Mouse (Mus musculus): Measurements from ENCODE around the gene Hist1h2bc. TPM values are rescaled to one million over a fixed set of nuclear protein-coding genes. Genes with fewer than 3 reads are reported as not detected.

Hist1h2bc gene
- polyA plus RNA-seq, 1 experiment from 2014 or later = 41.4 TPM

DNA sequence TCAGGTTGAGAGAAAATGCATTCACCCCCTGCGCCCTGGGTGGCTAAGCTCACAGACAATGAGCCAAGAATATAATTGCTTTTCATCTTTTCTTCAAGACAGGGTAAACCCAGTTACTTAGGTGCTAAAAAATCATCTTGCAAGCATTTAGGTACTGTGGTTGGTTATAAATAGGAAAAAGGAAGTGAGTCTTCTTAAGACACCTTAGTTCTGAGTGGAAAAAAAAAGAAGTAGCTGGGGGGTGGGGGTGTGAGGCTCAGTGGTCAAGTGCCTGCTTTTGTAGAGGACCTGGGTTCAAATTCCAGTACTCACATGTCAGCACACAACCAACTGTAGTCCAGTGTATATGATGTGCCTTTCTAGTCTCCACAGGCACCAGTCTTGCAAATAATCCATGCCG is 5.0 kb downstream of the Hist1h2bc start:
- Histone ChIP-seq H3K9me3 (replicated peaks) (no peaks in the 10 kb centered on the region), H3K27me3 (no peaks in the 10 kb centered on the region), H3K27ac (no peak overlapping the region), H3K4me3 (no peak overlapping the region), H3K36me3 (ENCODE audit: poor library complexity, severe bottlenecking) (no peaks in the 10 kb centered on the region), H3K4me2 (no peak overlapping the region), H3K9ac (no peak overlapping the region), H3K4me1 (peaks cover 14% of the 10 kb centered on the region)
- ATAC-seq = no peak
- 92% methylated on average over 2 of the region's 2 CpGs for WGBS

DNA sequence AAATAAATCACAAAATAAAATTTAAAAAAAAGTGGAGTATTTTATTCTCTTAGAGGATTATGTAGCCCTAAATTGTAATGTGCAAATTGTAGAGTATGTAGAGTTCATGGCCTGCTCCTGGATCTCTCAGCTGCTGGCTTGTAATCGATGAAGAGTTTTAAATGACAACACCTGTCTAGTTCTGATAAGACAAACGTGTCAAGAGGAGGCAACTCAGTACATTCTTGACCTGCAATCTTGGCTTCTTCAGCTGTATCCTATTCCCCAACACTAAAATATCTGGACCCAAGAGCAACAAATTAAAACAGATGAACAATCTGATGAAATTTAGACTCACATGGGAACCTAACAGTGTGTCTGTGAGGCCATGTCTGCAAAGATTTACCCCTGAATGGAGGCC is 5.5 kb downstream of the Hist1h2bc start:
- Histone ChIP-seq H3K27ac (no peak overlapping the region), H3K27me3 (no peaks in the 10 kb centered on the region), H3K9ac (no peak overlapping the region), H3K9me3 (replicated peaks) (no peaks in the 10 kb centered on the region), H3K4me3 (no peak overlapping the region), H3K4me1 (peaks cover 14% of the 10 kb centered on the region), H3K36me3 (ENCODE audit: poor library complexity, severe bottlenecking) (no peaks in the 10 kb centered on the region), H3K4me2 (no peak overlapping the region)
- WGBS = 84% methylated on average over 2 of the region's 2 CpGs
- no peak for ATAC-seq

DNA sequence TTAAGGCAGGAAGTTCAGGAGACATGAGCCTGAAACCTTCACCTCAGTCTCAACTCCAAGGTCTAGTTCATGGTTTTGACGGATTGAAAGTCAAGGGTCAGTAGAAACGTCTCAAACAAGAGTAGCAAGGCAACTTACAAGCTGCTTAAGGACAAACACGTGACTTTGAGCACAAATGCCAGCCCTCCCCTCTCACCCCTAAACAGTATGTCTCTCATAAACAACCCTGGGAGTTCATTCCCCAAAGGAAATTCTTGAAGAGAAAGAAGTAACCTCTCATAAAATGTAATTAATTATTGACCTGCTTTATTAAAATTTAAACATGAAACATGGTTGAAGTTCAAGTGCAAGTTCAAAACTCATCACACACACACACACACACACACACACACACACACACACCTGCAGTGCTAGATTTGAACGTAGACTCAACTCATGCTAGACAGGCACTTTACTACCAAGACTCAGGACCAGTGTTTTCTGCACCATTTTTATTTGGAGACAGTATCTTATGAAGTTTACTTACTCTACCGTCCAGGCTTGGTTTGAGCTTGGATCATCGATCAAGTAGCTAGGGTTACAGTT is 9.9 kb downstream of the Hist1h2bc start:
- ATAC-seq = no peak
- no peaks in the 10 kb centered on the region for H3K36me3 ChIP-seq (ENCODE audit: poor library complexity, severe bottlenecking)
- peaks cover 11% of the 10 kb centered on the region for H3K4me1 ChIP-seq
- H3K4me2 ChIP-seq = no peak overlapping the region
- H3K27me3 ChIP-seq = no peaks in the 10 kb centered on the region
- H3K9me3 ChIP-seq (replicated peaks) = no peaks in the 10 kb centered on the region
- H3K9ac ChIP-seq = no peak overlapping the region
- no peak overlapping the region for H3K27ac ChIP-seq
- H3K4me3 ChIP-seq = no peak overlapping the region
- 86% methylated on average over 6 of the region's 6 CpGs for WGBS

DNA sequence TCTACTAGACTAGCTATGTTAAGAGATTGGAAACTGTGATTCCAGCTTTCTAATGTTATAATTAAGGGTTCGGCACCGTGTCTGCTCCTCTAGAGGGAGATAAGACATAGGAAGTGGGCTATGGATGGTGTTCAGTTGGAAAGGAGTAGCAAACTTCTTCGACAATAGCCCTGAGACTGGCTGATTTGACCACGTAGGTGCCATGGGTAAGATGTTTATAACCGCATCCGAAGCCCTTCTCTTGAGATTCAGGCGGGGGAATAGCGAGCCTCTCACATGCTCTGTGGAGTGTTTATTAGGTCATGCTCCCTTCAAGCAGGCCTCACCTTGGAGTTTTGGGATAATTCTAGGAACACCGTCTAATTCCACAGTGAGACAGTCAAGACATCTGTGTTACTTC is 11.0 kb downstream of the Hist1h2bc start:
- Histone ChIP-seq H3K4me2 (no peak overlapping the region), H3K9me3 (replicated peaks) (no peaks in the 10 kb centered on the region), H3K9ac (no peak overlapping the region), H3K4me1 (peaks cover 14% of the 10 kb centered on the region), H3K36me3 (ENCODE audit: poor library complexity, severe bottlenecking) (no peaks in the 10 kb centered on the region), H3K4me3 (no peak overlapping the region), H3K27me3 (no peaks in the 10 kb centered on the region), H3K27ac (no peak overlapping the region)
- WGBS = 94% methylated on average over 9 of the region's 9 CpGs
- ATAC-seq = no peak

DNA sequence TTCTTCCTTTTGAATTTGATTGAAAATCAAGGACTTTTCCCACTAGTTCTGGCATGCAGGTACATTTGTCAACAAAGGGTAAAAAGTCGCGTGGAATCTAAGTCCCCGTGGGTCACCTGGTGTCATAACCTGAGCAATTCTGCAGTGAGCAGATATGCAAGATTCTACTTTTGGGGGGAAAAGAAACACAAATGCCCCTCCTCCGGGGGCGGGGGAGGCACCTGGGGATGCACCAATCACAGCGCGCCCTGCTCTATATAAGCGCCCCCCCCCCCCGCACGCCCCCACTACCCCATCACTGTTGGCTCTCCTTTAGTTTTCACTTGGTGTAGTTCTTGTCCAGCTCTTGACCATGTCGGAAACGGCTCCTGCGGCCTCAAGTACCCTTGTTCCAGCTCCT is 11.5 kb downstream of the Hist1h2bc start, which contains the start of gene Hist1h1t:
Gene Hist1h1t, plus strand, starts transcription at position 301 of the 400 bp plus-strand sequence.
- H3K27me3 ChIP-seq = no peaks in the 10 kb centered on the region
- no peaks in the 10 kb centered on the region for H3K9me3 ChIP-seq (replicated peaks)
- ATAC-seq = no peak
- H3K4me1 ChIP-seq = peaks cover 14% of the 10 kb centered on the region
- 47% methylated on average over 13 of the region's 13 CpGs for WGBS
- H3K4me2 ChIP-seq = no peak within 1 kb of the TSS
- no peak within 1 kb of the TSS for H3K27ac ChIP-seq
- no peak within 1 kb of the TSS for H3K4me3 ChIP-seq
- no peak within 1 kb of the TSS for H3K9ac ChIP-seq
- no peaks in the 10 kb centered on the region for H3K36me3 ChIP-seq (ENCODE audit: poor library complexity, severe bottlenecking)

DNA sequence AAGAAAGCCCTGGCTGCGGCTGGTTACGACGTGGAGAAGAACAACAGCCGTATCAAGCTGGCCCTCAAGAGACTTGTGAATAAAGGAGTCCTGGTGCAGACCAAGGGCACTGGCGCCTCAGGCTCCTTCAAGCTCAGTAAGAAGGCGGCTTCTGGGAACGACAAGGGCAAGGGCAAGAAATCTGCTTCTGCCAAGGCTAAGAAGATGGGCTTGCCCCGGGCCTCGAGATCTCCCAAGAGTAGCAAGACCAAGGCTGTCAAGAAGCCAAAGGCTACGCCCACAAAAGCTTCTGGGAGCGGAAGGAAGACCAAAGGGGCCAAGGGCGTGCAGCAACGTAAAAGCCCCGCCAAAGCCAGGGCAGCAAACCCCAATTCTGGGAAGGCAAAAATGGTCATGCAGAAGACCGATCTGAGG is 12.1 kb downstream of the Hist1h2bc start:
- ATAC-seq = no peak

DNA sequence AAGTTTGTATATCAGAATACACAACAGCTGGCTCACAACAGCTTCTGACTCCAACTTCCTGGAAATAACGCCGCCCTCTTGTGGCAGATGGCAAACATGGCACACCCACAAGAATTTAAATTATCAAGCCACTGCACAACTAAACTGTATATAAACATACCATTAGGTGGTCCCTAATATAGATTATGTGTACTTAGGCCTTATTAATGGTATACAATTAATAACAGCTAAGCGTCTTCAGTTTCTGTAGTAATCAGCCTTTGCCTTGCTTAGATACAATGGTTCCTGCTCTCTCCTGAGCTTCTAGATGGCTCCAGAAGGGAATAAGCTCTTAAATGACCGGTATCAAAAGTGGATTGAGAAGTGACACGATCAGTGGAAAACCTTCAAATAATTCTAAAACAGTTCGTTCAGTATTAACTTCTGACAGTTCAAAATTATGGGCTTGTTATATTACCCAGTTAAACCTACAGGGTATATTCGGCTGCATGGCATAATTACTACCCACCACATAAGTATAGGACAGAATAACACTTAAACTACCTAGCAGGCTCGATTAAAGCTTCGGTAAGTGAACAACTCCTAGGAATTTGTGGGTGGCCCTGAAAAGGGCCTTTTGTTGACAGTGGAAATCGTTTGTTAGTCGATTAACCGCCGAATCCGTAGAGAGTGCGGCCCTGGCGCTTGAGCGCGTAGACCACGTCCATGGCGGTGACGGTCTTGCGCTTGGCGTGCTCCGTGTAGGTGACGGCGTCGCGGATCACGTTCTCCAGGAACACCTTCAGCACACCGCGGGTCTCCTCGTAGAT is 13.7 kb downstream of the Hist1h2bc start:
- Histone ChIP-seq H3K27ac (peak overlapping the region; percentile 93), H3K4me1 (peaks cover 14% of the 10 kb centered on the region), H3K36me3 (ENCODE audit: poor library complexity, severe bottlenecking) (no peaks in the 10 kb centered on the region), H3K4me3 (peak overlapping the region; percentile 46), H3K4me2 (peak overlapping the region; percentile 75), H3K9me3 (replicated peaks) (no peaks in the 10 kb centered on the region), H3K27me3 (no peaks in the 10 kb centered on the region), H3K9ac (peak overlapping the region; percentile 75)
- under 1% methylated on average over 26 of the region's 32 CpGs for WGBS
- peak; percentile 57 for ATAC-seq

More for the DNA sequence above, 12.1 kb downstream of the Hist1h2bc start:
- no peaks in the 10 kb centered on the region for H3K27me3 ChIP-seq
- no peaks in the 10 kb centered on the region for H3K36me3 ChIP-seq (ENCODE audit: poor library complexity, severe bottlenecking)
- H3K4me2 ChIP-seq = no peak overlapping the region
- peaks cover 14% of the 10 kb centered on the region for H3K4me1 ChIP-seq
- WGBS = 65% methylated on average over 15 of the region's 15 CpGs
- H3K27ac ChIP-seq = no peak overlapping the region
- H3K9me3 ChIP-seq (replicated peaks) = no peaks in the 10 kb centered on the region
- no peak overlapping the region for H3K9ac ChIP-seq
- no peak overlapping the region for H3K4me3 ChIP-seq

DNA sequence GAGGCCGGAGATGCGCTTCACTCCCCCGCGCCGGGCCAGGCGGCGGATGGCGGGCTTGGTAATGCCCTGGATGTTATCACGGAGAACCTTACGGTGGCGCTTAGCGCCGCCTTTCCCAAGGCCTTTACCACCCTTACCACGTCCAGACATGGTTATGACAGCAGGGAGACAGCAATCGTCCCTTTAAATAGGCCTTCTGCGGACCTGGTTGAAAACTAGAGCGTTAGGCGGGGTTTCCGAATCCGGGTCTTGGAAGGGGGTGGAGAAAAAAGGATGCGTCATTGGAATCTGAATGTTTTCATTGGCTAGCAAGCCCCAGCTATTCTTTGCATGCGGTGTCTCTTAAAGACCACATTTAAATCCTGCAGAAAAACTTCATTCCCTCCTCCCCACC is 14.3 kb downstream of the Hist1h2bc start, which contains the start of gene Hist1h4c:
Gene Hist1h4c, minus strand, starts transcription at position 155 of the 394 bp plus-strand sequence.
- Histone ChIP-seq H3K36me3 (ENCODE audit: poor library complexity, severe bottlenecking) (no peaks in the 10 kb centered on the region), H3K9ac (peak within 1 kb of the TSS; percentile 75), H3K4me2 (peak within 1 kb of the TSS; percentile 75), H3K9me3 (replicated peaks) (no peaks in the 10 kb centered on the region), H3K4me1 (peaks cover 14% of the 10 kb centered on the region), H3K4me3 (peak within 1 kb of the TSS; percentile 46), H3K27me3 (no peaks in the 10 kb centered on the region), H3K27ac (peak within 1 kb of the TSS; percentile 93)
- ATAC-seq = peak; percentile 97
- under 1% methylated on average over 17 of the region's 22 CpGs for whole genome bisulfite sequencing

DNA sequence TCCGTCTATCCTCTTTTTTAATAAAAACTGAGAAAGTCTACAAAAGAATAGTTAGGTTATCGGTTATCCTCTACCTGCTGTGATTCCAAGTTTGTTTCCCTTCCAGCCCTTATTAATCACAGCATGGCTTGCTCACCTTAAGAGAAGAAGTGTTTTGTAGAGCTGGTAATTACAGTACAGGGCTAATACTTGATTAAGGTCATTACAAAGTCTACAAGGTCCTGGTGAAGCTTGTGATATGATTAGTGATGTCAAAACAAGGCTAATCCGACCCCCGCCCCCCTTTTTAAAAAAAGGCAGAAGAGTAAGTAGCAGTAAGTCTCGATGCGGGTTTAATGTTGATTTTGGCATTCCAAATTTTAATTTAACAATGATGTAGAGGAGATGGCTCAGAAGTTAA is 15.0 kb downstream of the Hist1h2bc start:
- H3K9me3 ChIP-seq (replicated peaks) = no peaks in the 10 kb centered on the region
- H3K9ac ChIP-seq = no peak overlapping the region; the same call in 1 of the 2 replicates
- H3K27me3 ChIP-seq = no peaks in the 10 kb centered on the region
- 47% methylated on average over 6 of the region's 6 CpGs for WGBS
- H3K4me1 ChIP-seq = peaks cover 14% of the 10 kb centered on the region
- H3K27ac ChIP-seq = peak overlapping the region; percentile 93
- H3K4me3 ChIP-seq = peak overlapping the region; percentile 46; the same call in 1 of the 2 replicates
- H3K36me3 ChIP-seq (ENCODE audit: poor library complexity, severe bottlenecking) = no peaks in the 10 kb centered on the region
- no peak for ATAC-seq
- peak overlapping the region; percentile 75 for H3K4me2 ChIP-seq

DNA sequence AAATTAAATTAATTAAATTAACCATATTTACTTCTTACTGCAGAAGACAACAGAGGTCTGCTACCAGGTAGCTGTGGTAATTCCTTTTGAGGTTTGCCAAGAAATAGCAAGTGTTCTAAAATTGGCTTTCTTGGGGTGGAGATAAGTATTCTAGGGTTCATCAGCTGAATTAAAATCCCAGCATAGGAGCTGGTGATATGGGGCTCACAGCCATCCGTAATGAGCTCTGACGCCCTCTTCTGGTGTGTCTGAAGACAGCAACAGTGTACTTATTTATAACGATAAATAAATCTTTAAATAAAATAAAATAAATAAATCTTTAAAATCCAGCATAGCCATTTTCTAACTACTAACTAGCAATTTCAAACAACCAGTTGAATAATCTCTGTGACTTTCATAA is 15.8 kb downstream of the Hist1h2bc start:
- no peaks in the 10 kb centered on the region for H3K9me3 ChIP-seq (replicated peaks)
- no peak for ATAC-seq
- 70% methylated on average over 3 of the region's 3 CpGs for WGBS

DNA sequence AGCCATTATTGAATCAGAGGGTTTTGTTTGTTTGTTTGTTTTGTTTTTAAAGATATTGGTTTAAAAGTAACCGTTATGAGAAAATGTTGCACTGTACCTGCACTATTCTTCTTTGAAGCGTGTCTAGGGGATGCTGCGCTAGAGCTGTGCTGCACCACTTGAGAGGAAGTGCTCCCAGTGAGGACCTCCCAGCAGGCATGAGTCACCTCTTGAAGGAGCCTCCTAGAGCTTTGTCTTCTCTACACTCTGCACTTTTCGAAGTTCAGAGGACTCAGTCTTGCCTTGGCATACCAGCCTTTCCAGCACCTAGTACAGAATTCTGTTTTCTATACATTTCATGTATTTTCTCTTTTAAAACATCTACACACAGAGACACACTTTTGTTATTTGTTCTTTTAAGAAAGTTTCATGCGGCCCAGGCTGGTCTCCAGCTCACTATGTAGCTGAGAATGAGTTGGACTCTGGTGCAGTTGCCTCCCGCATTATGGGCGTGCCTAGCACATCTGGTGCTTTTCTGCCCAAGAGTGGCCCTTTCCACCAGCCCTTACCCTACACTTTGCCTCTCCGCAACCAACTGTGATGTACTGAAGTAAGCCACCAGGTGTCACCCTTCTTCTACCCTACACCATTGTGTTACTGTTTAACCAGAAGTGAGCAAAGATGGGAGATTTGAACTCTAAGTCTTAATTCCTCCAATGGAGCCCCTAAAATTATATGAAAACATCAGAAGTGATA is 17.0 kb downstream of the Hist1h2bc start:
- ATAC-seq = peak; percentile 50; the same call in 1 of the 2 replicates
- no peaks in the 10 kb centered on the region for H3K27me3 ChIP-seq
- H3K27ac ChIP-seq = no peak overlapping the region
- H3K4me1 ChIP-seq = peaks cover 14% of the 10 kb centered on the region
- no peaks in the 10 kb centered on the region for H3K36me3 ChIP-seq (ENCODE audit: poor library complexity, severe bottlenecking)
- H3K4me2 ChIP-seq = no peak overlapping the region
- no peak overlapping the region for H3K4me3 ChIP-seq
- WGBS = 32% methylated on average over 8 of the region's 8 CpGs
- no peaks in the 10 kb centered on the region for H3K9me3 ChIP-seq (replicated peaks)
- H3K9ac ChIP-seq = no peak overlapping the region

More for the DNA sequence above, 15.8 kb downstream of the Hist1h2bc start:
- Histone ChIP-seq H3K4me1 (peaks cover 14% of the 10 kb centered on the region), H3K4me3 (no peak overlapping the region), H3K9ac (no peak overlapping the region), H3K27me3 (no peaks in the 10 kb centered on the region), H3K36me3 (ENCODE audit: poor library complexity, severe bottlenecking) (no peaks in the 10 kb centered on the region), H3K4me2 (no peak overlapping the region), H3K27ac (no peak overlapping the region)

DNA sequence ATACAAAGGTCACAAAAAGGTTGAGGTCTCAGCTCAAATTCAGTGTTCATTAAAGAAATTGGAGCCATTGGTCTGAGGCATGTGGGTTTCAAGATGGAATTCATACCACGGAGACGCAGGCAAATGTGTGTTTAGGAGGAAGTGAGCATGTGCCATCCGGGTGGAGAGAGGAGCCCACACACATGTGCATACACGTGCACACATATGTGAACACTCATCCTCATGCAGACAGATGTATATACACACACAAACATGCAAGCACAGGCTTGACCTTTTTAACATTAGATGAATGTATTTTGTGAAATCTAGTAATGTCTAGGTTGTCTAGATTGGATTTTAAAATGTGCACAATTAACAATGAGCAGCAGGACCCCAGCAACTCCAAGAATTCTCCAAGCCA is 18.2 kb downstream of the Hist1h2bc start:
- no peak overlapping the region for H3K9ac ChIP-seq
- ATAC-seq = no peak
- H3K4me3 ChIP-seq = no peak overlapping the region
- H3K4me2 ChIP-seq = no peak overlapping the region
- H3K27me3 ChIP-seq = no peaks in the 10 kb centered on the region
- no peaks in the 10 kb centered on the region for H3K36me3 ChIP-seq (ENCODE audit: poor library complexity, severe bottlenecking)
- no peaks in the 10 kb centered on the region for H3K9me3 ChIP-seq (replicated peaks)
- WGBS = 86% methylated on average over 4 of the region's 4 CpGs
- no peak overlapping the region for H3K27ac ChIP-seq
- H3K4me1 ChIP-seq = peaks cover 14% of the 10 kb centered on the region

Data from forebrain, embryonic 13.5 days (tissue).